Mouse (Mus musculus): ENCODE measurements around the gene Snx15.

The Snx15 gene

GRCm38 (mm10) chr19:6070571-6071250, 57.4 kb downstream of the Snx15 start:
- DNase-seq: no peak

GRCm38 (mm10) chr19:6069851-6070250, 58.3 kb downstream of the Snx15 start:
- no peak for DNase-seq

Data from kidney, postnatal 14 days (tissue).